Mouse (Mus musculus) thymus, adult 2 months (tissue): ENCODE results near the gene Dnali1.

Experiments
- CTCF ChIP-seq: fragments of 200-500 bp; IDR thresholded peaks from 2 replicates; pipeline ENCODE4 v1.5.1; 2012; ENCODE audit warnings: mild to moderate bottlenecking, control low read depth, low read length, moderate library complexity, borderline replicate concordance; ENCODE audit not compliant: control insufficient read depth, poor library complexity, insufficient read depth; ENCODE audit errors: extremely low read depth
- POLR2A ChIP-seq: fragments of 200-500 bp; IDR thresholded peaks from 2 replicates; pipeline ENCODE4 v1.6.1; 2012; ENCODE audit warnings: mild to moderate bottlenecking, low read length, control low read depth, moderate library complexity; ENCODE audit not compliant: control insufficient read depth, poor library complexity, insufficient read depth; ENCODE audit errors: extremely low read depth

GRCm38 (mm10) chr4:125078698-125079097 lies 13.2 kb upstream of the Dnali1 start:
- no peak for TF ChIP-seq CTCF
- TF ChIP-seq POLR2A: no peak
